Mouse (Mus musculus) midbrain, postnatal 0 days (tissue): Measurements from ENCODE around the gene 4930503B20Rik. TPM values are rescaled to one million over a fixed set of nuclear protein-coding genes. Genes with fewer than 3 reads are reported as not detected.

ENCODE experiments used
- ATAC-seq: fragments of 200-750 bp; cut with Nextera tagmentation; 2 replicates; pipeline ENCODE4 v1.8.0; 2017; ENCODE audit warnings: moderate number of reproducible peaks, mild to moderate bottlenecking, moderate TSS enrichment, moderate library complexity; ENCODE audit not compliant: low FRiP score
- DNase-seq: peaks from one replicate; pipeline ENCODE4 v3.0.0-alpha.2; 2015; ENCODE audit warnings: low spot score
- H3K27ac ChIP-seq: fragments of 300-500 bp; sonication (generic); 2 replicates; pipeline ENCODE4 v1.5.1; 2014; ENCODE audit warnings: low read depth, mild to moderate bottlenecking, low read length, mixed read lengths
- H3K27me3 ChIP-seq: fragments of 300-500 bp; sonication (generic); 2 replicates; pipeline ENCODE4 v1.6.1; 2014; ENCODE audit warnings: low read length, control low read depth, mixed read lengths; ENCODE audit not compliant: insufficient read depth
- H3K36me3 ChIP-seq: fragments of 300-500 bp; sonication (generic); 2 replicates; pipeline ENCODE4 v1.6.1; 2014; ENCODE audit warnings: low read length, control low read depth, mixed read lengths; ENCODE audit not compliant: insufficient read depth
- H3K4me1 ChIP-seq: fragments of 300-500 bp; sonication (generic); 2 replicates; pipeline ENCODE4 v1.6.1; 2014; ENCODE audit warnings: mild to moderate bottlenecking, control low read depth, antibody characterized with exemption, low read length, mixed read lengths; ENCODE audit not compliant: insufficient read depth
- H3K4me2 ChIP-seq: fragments of 300-500 bp; sonication (generic); 2 replicates; pipeline ENCODE4 v1.6.1; 2014; ENCODE audit warnings: low read depth, mild to moderate bottlenecking, low read length, mixed read lengths; ENCODE audit not compliant: poor library complexity, severe bottlenecking
- H3K4me3 ChIP-seq: fragments of 300-500 bp; sonication (generic); 2 replicates; pipeline ENCODE4 v1.5.1; 2014; ENCODE audit warnings: low read depth, mild to moderate bottlenecking, low read length, moderate library complexity
- H3K9ac ChIP-seq: fragments of 300-500 bp; sonication (generic); replicated peaks from 2 replicates; pipeline ENCODE4 v1.6.1; 2014; ENCODE audit warnings: mild to moderate bottlenecking, low read length, moderate library complexity, mixed read lengths; ENCODE audit not compliant: poor library complexity, severe bottlenecking
- H3K9me3 ChIP-seq: fragments of 300-500 bp; sonication (generic); 2 replicates; pipeline ENCODE4 v1.6.1; 2016; ENCODE audit warnings: low read length, control low read depth
- CTCF ChIP-seq: IDR thresholded peaks from 2 replicates; pipeline ENCODE4 v1.5.1; 2016; ENCODE audit warnings: antibody characterized with exemption, mild to moderate bottlenecking
- WGBS: fragments of 180-500 bp; shearing (Covaris S2); extraction: QIAGEN DNeasy Blood & Tissue Kit; methylation state at CpG from one replicate; pipeline ENCODE4 v1.1.7; 2014; 5-methylcytosine and 5-hydroxymethylcytosine counted together
- polyA plus RNA-seq: library from polyadenylated mRNA; unstranded; fragments of >200 nt; fragmentation: Nextera tagmentation; extraction: Ambion mirVana; gene quantifications from 2 replicates; pipeline ENCODE4 v1.2.1, GENCODE M21; 2015
- total RNA-seq: library from RNA; depleted of rRNA; stranded (reverse); fragments of >200 nt; gene quantifications from 2 replicates; pipeline ENCODE4 v1.2.3, GENCODE M21; 2014

Gene 4930503B20Rik
- total and polyA plus RNA-seq, 2 experiments from 2014 or later = not detected

- H3K4me1 ChIP-seq = no peaks in the 10 kb centered on the region
- no peak overlapping the region for H3K4me3 ChIP-seq
- no peak overlapping the region for H3K27ac ChIP-seq
- no peak overlapping the region for H3K9ac ChIP-seq
- H3K9me3 ChIP-seq = no peaks in the 10 kb centered on the region
- TF ChIP-seq CTCF = no peak
- ATAC-seq (no peak), DNase-seq (no peak)
- no peak overlapping the region for H3K4me2 ChIP-seq
- WGBS = 81% methylated on average over 1 of the region's 1 CpGs
- H3K36me3 ChIP-seq = no peaks in the 10 kb centered on the region
- H3K27me3 ChIP-seq = no peaks in the 10 kb centered on the region
Observed at GRCm38 (mm10) chr3:146658061-146658639, 7.0 kb upstream of the 4930503B20Rik start.

GRCm38 (mm10) chr3:146657433-146657832 is 6.3 kb upstream of the 4930503B20Rik start:
- Histone ChIP-seq H3K9ac (no peak overlapping the region), H3K4me3 (no peak overlapping the region), H3K4me2 (no peak overlapping the region), H3K4me1 (no peaks in the 10 kb centered on the region), H3K9me3 (no peaks in the 10 kb centered on the region), H3K27ac (no peak overlapping the region), H3K36me3 (no peaks in the 10 kb centered on the region), H3K27me3 (no peaks in the 10 kb centered on the region)
- WGBS = 90% methylated on average over 5 of the region's 5 CpGs
- TF ChIP-seq CTCF = no peak
- no peak for ATAC-seq
- DNase-seq = no peak

GRCm38 (mm10) chr3:146655111-146655577 is 4.0 kb upstream of the 4930503B20Rik start:
- WGBS = 75% methylated on average over 2 of the region's 2 CpGs
- DNase-seq = peak; percentile 14
- no peak for TF ChIP-seq CTCF

GRCm38 (mm10) chr3:146653692-146654091 is 2.6 kb upstream of the 4930503B20Rik start:
- no peaks in the 10 kb centered on the region for H3K9me3 ChIP-seq
- no peaks in the 10 kb centered on the region for H3K36me3 ChIP-seq
- H3K4me1 ChIP-seq = no peaks in the 10 kb centered on the region
- WGBS = 75% methylated on average over 6 of the region's 6 CpGs
- no peak overlapping the region for H3K4me2 ChIP-seq
- DNase-seq (no peak), ATAC-seq (no peak)
- no peak overlapping the region for H3K27ac ChIP-seq
- no peak overlapping the region for H3K9ac ChIP-seq
- no peak for TF ChIP-seq CTCF
- no peak overlapping the region for H3K4me3 ChIP-seq
- H3K27me3 ChIP-seq = no peaks in the 10 kb centered on the region

More at GRCm38 (mm10) chr3:146655111-146655577, 4.0 kb upstream of the 4930503B20Rik start:
- no peaks in the 10 kb centered on the region for H3K4me1 ChIP-seq
- H3K9ac ChIP-seq = no peak overlapping the region
- H3K36me3 ChIP-seq = no peaks in the 10 kb centered on the region
- H3K27ac ChIP-seq = no peak overlapping the region
- no peaks in the 10 kb centered on the region for H3K27me3 ChIP-seq
- no peak for ATAC-seq
- H3K4me2 ChIP-seq = no peak overlapping the region
- no peak overlapping the region for H3K4me3 ChIP-seq
- no peaks in the 10 kb centered on the region for H3K9me3 ChIP-seq

GRCm38 (mm10) chr3:146652431-146652830 is 1.3 kb upstream of the 4930503B20Rik start:
- no peak overlapping the region for H3K27ac ChIP-seq
- no peaks in the 10 kb centered on the region for H3K4me1 ChIP-seq
- no peak for ATAC-seq
- H3K9ac ChIP-seq = no peak overlapping the region
- no peak for DNase-seq
- H3K36me3 ChIP-seq = no peaks in the 10 kb centered on the region
- no peaks in the 10 kb centered on the region for H3K9me3 ChIP-seq
- H3K4me2 ChIP-seq = no peak overlapping the region
- no peak overlapping the region for H3K4me3 ChIP-seq
- WGBS = 90% methylated on average over 5 of the region's 5 CpGs
- TF ChIP-seq CTCF = no peak
- no peaks in the 10 kb centered on the region for H3K27me3 ChIP-seq

GRCm38 (mm10) chr3:146650716-146651115 is 401 bp downstream of the 4930503B20Rik start:
- no peaks in the 10 kb centered on the region for H3K27me3 ChIP-seq
- H3K4me1 ChIP-seq = no peaks in the 10 kb centered on the region
- no peaks in the 10 kb centered on the region for H3K36me3 ChIP-seq
- ATAC-seq = no peak
- no peak for DNase-seq
- no peak overlapping the region for H3K9ac ChIP-seq
- no peak for TF ChIP-seq CTCF
- H3K9me3 ChIP-seq = no peaks in the 10 kb centered on the region
- H3K4me2 ChIP-seq = no peak overlapping the region
- no peak overlapping the region for H3K4me3 ChIP-seq
- 94% methylated on average over 10 of the region's 10 CpGs for WGBS
- no peak overlapping the region for H3K27ac ChIP-seq
